Mouse (Mus musculus): ENCODE measurements around the gene Gm26602. TPM values are rescaled to one million over a fixed set of nuclear protein-coding genes. Genes with fewer than 3 reads are reported as not detected.

Gm26602 gene
- polyA plus RNA-seq, 1 experiment = not detected

DNA sequence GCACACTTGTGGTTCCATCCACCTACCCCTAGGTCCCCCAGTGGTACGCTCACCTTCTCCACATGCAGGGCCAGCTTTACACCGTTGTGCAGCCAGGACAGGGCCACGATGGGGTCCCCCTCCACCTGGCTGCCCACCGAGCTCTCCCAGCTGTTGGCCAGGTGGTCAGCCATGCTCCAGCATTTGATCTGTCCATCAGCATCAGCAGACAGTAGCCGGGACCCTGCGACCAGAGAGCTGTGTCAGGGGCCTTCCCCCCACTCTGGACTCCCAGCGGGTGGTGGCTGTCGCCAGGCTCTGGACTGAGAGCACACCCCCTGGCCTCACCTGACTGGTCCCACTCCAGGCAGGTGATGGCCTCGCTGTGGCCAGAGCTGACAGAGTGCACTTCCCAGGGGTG, 3.9 kb upstream of the Gm26602 start:
- no peak for TF ChIP-seq POLR2A (IDR thresholded peaks at IDR 0.05; ENCODE audit: borderline replicate concordance, insufficient read depth, low read length)
- TF ChIP-seq CTCF (IDR thresholded peaks at IDR 0.05; ENCODE audit: borderline replicate concordance, insufficient read depth, low read depth, low read length) = no peak
- no peaks in the 10 kb centered on the region for H3K27me3 ChIP-seq (ENCODE audit: control insufficient read depth, insufficient read depth, low read length)
- H3K4me1 ChIP-seq (ENCODE audit: control insufficient read depth, insufficient read depth, low read length) = peaks cover 8% of the 10 kb centered on the region
- 90% methylated on average over 9 of the region's 9 CpGs for WGBS
- H3K4me3 ChIP-seq (replicated peaks; ENCODE audit: insufficient read depth, low read depth, low read length) = no peak overlapping the region
- no peak for DNase-seq
- no peak overlapping the region for H3K27ac ChIP-seq (ENCODE audit: insufficient read depth, low read length)

- Histone ChIP-seq H3K27ac (ENCODE audit: insufficient read depth, low read length) (no peak overlapping the region), H3K4me1 (ENCODE audit: control insufficient read depth, insufficient read depth, low read length) (peaks cover 8% of the 10 kb centered on the region), H3K27me3 (ENCODE audit: control insufficient read depth, insufficient read depth, low read length) (no peaks in the 10 kb centered on the region), H3K4me3 (replicated peaks; ENCODE audit: insufficient read depth, low read depth, low read length) (no peak overlapping the region)
- DNase-seq = no peak
- TF ChIP-seq CTCF (IDR thresholded peaks at IDR 0.05; ENCODE audit: borderline replicate concordance, insufficient read depth, low read depth, low read length) = no peak
- TF ChIP-seq POLR2A (IDR thresholded peaks at IDR 0.05; ENCODE audit: borderline replicate concordance, insufficient read depth, low read length) = no peak
- 94% methylated on average over 10 of the region's 10 CpGs for WGBS
Measured at GRCm38 (mm10) chr10:79907415-79907814, 3.2 kb upstream of the Gm26602 start.

- WGBS = 1% methylated on average over 52 of the region's 52 CpGs
- Histone ChIP-seq H3K27me3 (ENCODE audit: control insufficient read depth, insufficient read depth, low read length) (no peaks in the 10 kb centered on the region), H3K27ac (ENCODE audit: insufficient read depth, low read length) (peak within 1 kb of the TSS; percentile 93), H3K4me1 (ENCODE audit: control insufficient read depth, insufficient read depth, low read length) (peaks cover 8% of the 10 kb centered on the region), H3K4me3 (replicated peaks; ENCODE audit: insufficient read depth, low read depth, low read length) (peak within 1 kb of the TSS; percentile 78)
- peak; percentile 47; the same call in 1 of the 2 replicates for TF ChIP-seq POLR2A (IDR thresholded peaks at IDR 0.05; ENCODE audit: borderline replicate concordance, insufficient read depth, low read length)
- TF ChIP-seq CTCF (IDR thresholded peaks at IDR 0.05; ENCODE audit: borderline replicate concordance, insufficient read depth, low read depth, low read length) = no peak
- DNase-seq = peak; percentile 94 to 98
Measured at GRCm38 (mm10) chr10:79908167-79909091, 2.2 kb upstream of the Gm26602 start, which contains the start of gene Med16. TSS of gene Med16 (minus strand) at chr10:79908923.

DNA sequence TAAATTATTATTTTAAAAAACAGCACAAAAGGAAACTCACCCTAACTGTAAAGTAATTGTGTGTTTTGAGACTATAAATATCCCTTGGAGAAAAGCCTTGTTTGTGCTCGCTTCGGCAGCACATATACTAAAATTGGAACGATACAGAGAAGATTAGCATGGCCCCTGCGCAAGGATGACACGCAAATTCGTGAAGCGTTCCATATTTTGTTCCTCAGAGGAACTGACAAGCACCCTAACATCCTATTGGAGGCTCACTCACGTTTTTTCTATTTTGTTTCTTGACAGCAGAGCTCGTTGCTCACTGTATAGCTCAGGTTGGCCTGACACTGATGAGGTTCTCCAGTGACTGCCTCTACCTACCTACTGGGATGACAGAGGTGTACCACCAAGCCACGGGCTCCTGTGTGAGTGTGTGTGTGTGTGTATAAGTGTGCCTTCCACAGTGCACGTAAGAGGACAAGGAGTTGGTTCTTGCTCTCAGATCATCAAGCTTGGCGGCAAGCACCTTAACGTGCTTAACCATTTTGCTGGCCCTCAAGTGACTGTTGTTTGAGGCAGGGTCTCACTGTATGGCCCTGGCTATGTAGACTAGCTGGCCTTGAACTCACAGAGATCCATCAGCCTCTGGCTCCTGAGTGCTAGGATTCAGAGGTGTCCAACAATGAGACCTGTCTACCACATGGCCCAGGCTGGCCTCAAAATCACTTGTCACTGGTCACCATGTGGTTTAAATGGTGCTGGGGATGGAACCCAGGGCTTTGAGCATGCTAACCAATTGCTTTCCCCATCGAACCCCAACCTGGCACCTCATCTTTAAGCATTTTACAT, 1.3 kb upstream of the Gm26602 start:
- TF ChIP-seq POLR2A (IDR thresholded peaks at IDR 0.05; ENCODE audit: borderline replicate concordance, insufficient read depth, low read length) (0 out of 2 replicates have a peak, but pooled peaks have one; percentile 16), CTCF (IDR thresholded peaks at IDR 0.05; ENCODE audit: borderline replicate concordance, insufficient read depth, low read depth, low read length) (no peak)
- Histone ChIP-seq H3K4me1 (ENCODE audit: control insufficient read depth, insufficient read depth, low read length) (peaks cover 14% of the 10 kb centered on the region), H3K4me3 (replicated peaks; ENCODE audit: insufficient read depth, low read depth, low read length) (peak overlapping the region; percentile 78), H3K27me3 (ENCODE audit: control insufficient read depth, insufficient read depth, low read length) (no peaks in the 10 kb centered on the region), H3K27ac (ENCODE audit: insufficient read depth, low read length) (peak overlapping the region; percentile 82)
- peak; percentile 62 to 73 for DNase-seq
- WGBS = 18% methylated on average over 14 of the region's 14 CpGs

- Histone ChIP-seq H3K27ac (ENCODE audit: insufficient read depth, low read length) (no peak overlapping the region), H3K4me1 (ENCODE audit: control insufficient read depth, insufficient read depth, low read length) (peaks cover 22% of the 10 kb centered on the region), H3K4me3 (replicated peaks; ENCODE audit: insufficient read depth, low read depth, low read length) (no peak overlapping the region), H3K27me3 (ENCODE audit: control insufficient read depth, insufficient read depth, low read length) (no peaks in the 10 kb centered on the region)
- DNase-seq = no peak
- TF ChIP-seq CTCF (IDR thresholded peaks at IDR 0.05; ENCODE audit: borderline replicate concordance, insufficient read depth, low read depth, low read length) (no peak), POLR2A (IDR thresholded peaks at IDR 0.05; ENCODE audit: borderline replicate concordance, insufficient read depth, low read length) (no peak)
- 83% methylated on average over 20 of the region's 20 CpGs for WGBS
Measured at GRCm38 (mm10) chr10:79912412-79912811, 1.8 kb downstream of the Gm26602 start.

GRCm38 (mm10) chr10:79914131-79914947, 3.7 kb downstream of the Gm26602 start:
- 35% methylated on average over 11 of the region's 11 CpGs for WGBS
- H3K4me1 ChIP-seq (ENCODE audit: control insufficient read depth, insufficient read depth, low read length) = peaks cover 20% of the 10 kb centered on the region
- no peaks in the 10 kb centered on the region for H3K27me3 ChIP-seq (ENCODE audit: control insufficient read depth, insufficient read depth, low read length)
- no peak overlapping the region for H3K4me3 ChIP-seq (replicated peaks; ENCODE audit: insufficient read depth, low read depth, low read length)
- no peak overlapping the region for H3K27ac ChIP-seq (ENCODE audit: insufficient read depth, low read length)
- no peak for DNase-seq
- no peak for TF ChIP-seq CTCF (IDR thresholded peaks at IDR 0.05; ENCODE audit: borderline replicate concordance, insufficient read depth, low read depth, low read length)
- no peak for TF ChIP-seq POLR2A (IDR thresholded peaks at IDR 0.05; ENCODE audit: borderline replicate concordance, insufficient read depth, low read length)

All from cerebellum, adult 2 months (tissue).